Mouse (Mus musculus) ES-Bruce4 (cell line): ENCODE results near the gene Vps35l.

Source experiments
- CTCF ChIP-seq: IDR thresholded peaks from one replicate; pipeline ENCODE4 v1.8.1; 2011; ENCODE audit warnings: low read depth, low read length
- EP300 ChIP-seq: IDR thresholded peaks from 2 replicates; pipeline ENCODE4 v1.6.1; 2011; ENCODE audit warnings: low read depth, low read length; ENCODE audit not compliant: insufficient read depth
- POLR2A ChIP-seq: IDR thresholded peaks from one replicate; pipeline ENCODE4 v1.8.1; 2011; ENCODE audit warnings: low read length; ENCODE audit not compliant: insufficient read depth

GRCm38 (mm10) chr7:118852611-118853010 lies 112.6 kb downstream of the Vps35l start:
- no peak for TF ChIP-seq CTCF
- TF ChIP-seq POLR2A = no peak
- no peak for TF ChIP-seq EP300
